Mouse (Mus musculus) spleen, adult 2 months (tissue): Measurements from ENCODE around the gene Crxos.

Experiments used
- CTCF ChIP-seq: fragments of 200-500 bp; IDR thresholded peaks from 2 replicates; pipeline ENCODE4 v1.5.1; 2011; ENCODE audit warnings: mild to moderate bottlenecking, inconsistent platforms; ENCODE audit not compliant: insufficient read depth, insufficient read length, insufficient replicate concordance; ENCODE audit errors: extremely low read depth
- POLR2A ChIP-seq: fragments of 200-500 bp; IDR thresholded peaks from 2 replicates; pipeline ENCODE4 v1.6.1; 2011; ENCODE audit warnings: low read depth, low read length, inconsistent platforms

GRCm38 (mm10) chr7:15879756-15880155 is 2.7 kb upstream of the Crxos start, which contains the start of gene Crx:
- TF ChIP-seq CTCF (no peak), POLR2A (no peak)
